ENCODE assay signal across 17 mouse cellular contexts in the genomic region with DNA sequence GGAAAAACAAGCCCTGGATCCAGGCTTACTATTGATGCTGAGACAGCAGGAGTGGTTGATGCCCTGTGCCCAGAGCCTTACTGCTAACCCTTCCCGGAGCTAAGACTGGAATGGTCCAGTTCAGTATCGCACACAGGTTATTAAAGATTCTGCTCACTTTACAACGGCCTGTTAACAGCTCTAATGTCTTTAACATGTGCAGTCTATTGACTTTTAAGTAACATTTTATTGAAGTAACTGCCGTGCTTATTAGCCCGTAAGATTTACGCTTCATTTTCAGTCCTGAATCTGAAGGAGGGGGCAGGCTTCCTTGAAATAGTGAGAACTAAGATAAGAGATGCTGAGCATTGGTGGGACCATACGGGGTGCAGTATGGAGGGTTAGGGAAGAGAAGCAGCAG.
"Had no signal": no experiment of that assay in that cellular context is flagged by ENCODE, and none has a peak within 500 bp of the region (broad histone marks: within the 10 kb centered on the region; RNA-seq: fewer than 3 reads in every experiment).

No protein-coding gene starts in this region.

- H3K9me3 ChIP-seq: midbrain, embryonic 10.5 days; midbrain, embryonic 13.5 days; midbrain, embryonic 15.5 days; neural tube, embryonic 13.5 days; neural tube, embryonic 15.5 days; stomach, embryonic 15.5 days had no signal

- H3K27me3 ChIP-seq: midbrain, embryonic 13.5 days; midbrain, embryonic 15.5 days; neural tube, embryonic 13.5 days; neural tube, embryonic 15.5 days had no signal

- DNase-seq: lung, adult 18-20 months; lung, embryonic 14.5 days; lung, postnatal 10 days; lung, postnatal 4 days; retina, postnatal 1 day; right cerebral cortex, adult 18-20 months; thymus, adult 2 months; thymus, postnatal 25 days; thymus, postnatal 4 days had no signal

- H3K27ac ChIP-seq: midbrain, embryonic 10.5 days; midbrain, embryonic 13.5 days; midbrain, embryonic 15.5 days; neural tube, embryonic 13.5 days; neural tube, embryonic 15.5 days; stomach, embryonic 15.5 days; stomach, postnatal 0 days had no signal

- ATAC-seq: midbrain, embryonic 13.5 days; midbrain, embryonic 15.5 days had no signal

- H3K9ac ChIP-seq: lung, embryonic 14.5 days; midbrain, embryonic 13.5 days; midbrain, embryonic 15.5 days; neural tube, embryonic 13.5 days; neural tube, embryonic 15.5 days; stomach, embryonic 15.5 days had no signal

- H3K36me3 ChIP-seq: midbrain, embryonic 10.5 days; midbrain, embryonic 13.5 days; midbrain, embryonic 15.5 days; neural tube, embryonic 13.5 days; neural tube, embryonic 15.5 days; stomach, embryonic 15.5 days had no signal

- H3K4me3 ChIP-seq: midbrain, embryonic 10.5 days; midbrain, embryonic 13.5 days; midbrain, embryonic 15.5 days; myocyte; neural tube, embryonic 13.5 days; neural tube, embryonic 15.5 days; stomach, embryonic 15.5 days had no signal

- H3K4me1 ChIP-seq: midbrain, embryonic 10.5 days; midbrain, embryonic 13.5 days; midbrain, embryonic 15.5 days; neural tube, embryonic 13.5 days; neural tube, embryonic 15.5 days; stomach, embryonic 15.5 days had no signal

- H3K4me2 ChIP-seq: lung, embryonic 14.5 days; midbrain, embryonic 13.5 days; midbrain, embryonic 15.5 days; neural tube, embryonic 13.5 days; neural tube, embryonic 15.5 days; stomach, embryonic 15.5 days had no signal
